Mouse (Mus musculus) bone marrow macrophage, adult 2 months (primary cell): ENCODE results near the gene Pla2g4f.

ENCODE experiments used
- CTCF ChIP-seq: IDR thresholded peaks from 2 replicates; pipeline ENCODE4 v1.5.1; 2012; ENCODE audit warnings: low read depth, mild to moderate bottlenecking, low read length, moderate library complexity
- POLR2A ChIP-seq: IDR thresholded peaks from 2 replicates; pipeline ENCODE4 v1.6.1; 2012; ENCODE audit warnings: mild to moderate bottlenecking, low read depth, low read length, borderline replicate concordance

- TF ChIP-seq CTCF (no peak), POLR2A (no peak)
Measured at GRCm38 (mm10) chr2:120315077-120315476, 1.1 kb upstream of the Pla2g4f start.
